Mouse (Mus musculus): Measurements from ENCODE around the gene Vax2. TPM values are rescaled to one million over a fixed set of nuclear protein-coding genes. Genes with fewer than 3 reads are reported as not detected.

Vax2 gene
- total and polyA plus RNA-seq, 3 experiments, result not detected

DNA sequence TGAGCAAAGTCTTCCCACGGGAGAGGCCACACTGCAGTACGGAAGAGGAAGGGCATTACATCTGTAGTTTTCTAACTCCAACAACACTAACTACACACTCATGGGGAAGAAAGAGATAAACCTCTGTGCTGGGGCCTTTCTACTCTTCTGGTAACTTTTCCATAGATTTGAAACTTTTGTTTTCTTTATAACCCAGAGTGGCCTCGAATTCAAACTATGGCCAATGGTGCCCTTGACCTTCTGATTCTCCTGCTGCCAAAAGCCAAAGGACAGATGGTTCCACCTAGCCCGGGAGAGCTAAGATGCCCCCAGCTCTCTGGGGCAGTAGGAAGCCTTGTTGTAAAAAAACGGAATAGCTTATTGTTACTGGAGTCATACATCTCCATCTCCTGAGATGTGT is 11.1 kb upstream of the Vax2 start:
- intact Hi-C loops (cut with DNase I), result no loop called here
- Histone ChIP-seq H3K9ac (ENCODE audit: low read depth, low read length) (no peak overlapping the region), H3K27me3 (ENCODE audit: control insufficient read depth, insufficient read depth, low read length) (peaks cover 27% of the 10 kb centered on the region), H3K36me3 (ENCODE audit: control insufficient read depth, insufficient read depth, low read length) (no peaks in the 10 kb centered on the region), H3K79me2 (replicated peaks; ENCODE audit: control insufficient read depth, insufficient read depth, low read length) (no peaks in the 10 kb centered on the region), H3K4me1 (ENCODE audit: control insufficient read depth, insufficient read depth, low read length) (no peaks in the 10 kb centered on the region), H3K27ac (no peak overlapping the region), H3K4me3 (no peak overlapping the region)
- no peak for DNase-seq
- 8% methylated on average over 5 of the region's 5 CpGs for whole genome bisulfite sequencing
- TF ChIP-seq EP300 (IDR thresholded peaks at IDR 0.05; ENCODE audit: insufficient read depth, low read depth, low read length), result no peak
- TF ChIP-seq CTCF (IDR thresholded peaks at IDR 0.05), result no peak
- no peak for TF ChIP-seq POLR2A (IDR thresholded peaks at IDR 0.05; ENCODE audit: insufficient read depth, low read depth, low read length)

DNA sequence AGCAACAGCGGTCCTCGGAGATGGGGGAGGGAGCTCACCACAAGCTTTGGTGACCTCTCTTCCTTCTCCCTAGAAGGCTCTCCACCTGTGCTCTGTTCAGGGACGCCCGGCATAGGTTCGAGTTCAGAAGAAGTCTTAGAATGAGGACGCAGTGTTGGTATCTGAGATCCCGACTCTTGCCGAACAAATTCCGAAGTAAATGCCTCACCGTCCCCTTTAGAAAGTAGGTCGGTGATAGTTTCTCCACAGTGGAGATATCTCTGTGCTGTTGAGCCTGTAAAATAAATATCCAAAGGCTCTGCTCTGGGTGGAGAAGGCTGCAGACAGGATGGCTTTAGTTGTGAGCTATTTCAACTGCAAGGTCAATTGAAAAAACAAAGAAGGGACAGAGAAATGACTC is 10.1 kb upstream of the Vax2 start:
- intact Hi-C loops (cut with DNase I), result no loop called here
- H3K27me3 ChIP-seq (ENCODE audit: control insufficient read depth, insufficient read depth, low read length), result peaks cover 32% of the 10 kb centered on the region
- WGBS, result 2% methylated on average over 11 of the region's 11 CpGs
- no peaks in the 10 kb centered on the region for H3K4me1 ChIP-seq (ENCODE audit: control insufficient read depth, insufficient read depth, low read length)
- H3K27ac ChIP-seq, result no peak overlapping the region
- H3K9ac ChIP-seq (ENCODE audit: low read depth, low read length), result no peak overlapping the region
- no peaks in the 10 kb centered on the region for H3K36me3 ChIP-seq (ENCODE audit: control insufficient read depth, insufficient read depth, low read length)
- H3K79me2 ChIP-seq (replicated peaks; ENCODE audit: control insufficient read depth, insufficient read depth, low read length), result no peaks in the 10 kb centered on the region
- DNase-seq, result no peak
- no peak for TF ChIP-seq POLR2A (IDR thresholded peaks at IDR 0.05; ENCODE audit: insufficient read depth, low read depth, low read length)
- TF ChIP-seq EP300 (IDR thresholded peaks at IDR 0.05; ENCODE audit: insufficient read depth, low read depth, low read length), result no peak
- no peak for TF ChIP-seq CTCF (IDR thresholded peaks at IDR 0.05)
- no peak overlapping the region for H3K4me3 ChIP-seq

DNA sequence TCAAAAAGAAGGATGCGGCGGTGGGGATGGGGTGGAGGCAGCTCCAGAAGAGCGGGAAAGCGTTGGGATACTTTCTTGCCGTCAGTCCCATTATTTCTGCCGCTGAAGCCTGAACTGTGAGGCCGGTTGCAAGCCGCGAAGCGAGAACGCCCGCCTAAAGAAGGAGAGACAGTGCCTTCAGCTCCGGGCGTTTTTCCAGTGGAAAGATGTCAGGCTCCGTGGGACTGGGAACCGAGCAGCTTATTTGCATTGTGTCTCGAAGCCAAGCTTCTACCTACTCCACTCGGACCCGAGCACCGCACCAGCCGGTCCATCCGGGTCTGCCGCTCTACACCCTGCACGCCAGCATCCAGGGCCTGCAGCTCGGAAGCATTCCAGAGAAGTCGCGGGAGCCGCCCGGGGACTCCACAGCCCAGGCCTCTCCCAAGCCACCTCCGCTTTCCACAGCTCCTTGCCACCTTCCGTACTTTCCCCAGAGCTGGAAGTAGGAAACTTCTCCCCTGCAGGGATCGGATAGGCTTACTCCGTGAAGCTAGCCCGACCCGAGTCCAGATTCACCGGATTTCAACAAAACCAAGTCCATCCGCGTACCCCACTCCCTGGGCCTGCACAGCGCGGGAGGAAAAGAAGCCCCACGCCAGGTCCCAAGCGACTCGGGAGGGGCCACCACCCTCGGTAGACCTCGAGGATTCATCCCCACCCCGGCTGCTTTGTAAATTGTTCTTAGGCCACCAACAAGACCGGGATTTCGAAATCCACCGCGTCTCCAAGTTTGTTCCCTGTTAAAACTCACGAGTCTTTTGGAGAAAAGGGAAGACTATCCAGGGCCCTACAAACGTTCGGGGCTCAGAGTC is 8.7 kb upstream of the Vax2 start:
- WGBS, result 3% methylated on average over 53 of the region's 53 CpGs
- Histone ChIP-seq H3K27ac (no peak overlapping the region), H3K9ac (ENCODE audit: low read depth, low read length) (no peak overlapping the region), H3K4me1 (ENCODE audit: control insufficient read depth, insufficient read depth, low read length) (no peaks in the 10 kb centered on the region), H3K79me2 (replicated peaks; ENCODE audit: control insufficient read depth, insufficient read depth, low read length) (no peaks in the 10 kb centered on the region), H3K4me3 (no peak overlapping the region), H3K36me3 (ENCODE audit: control insufficient read depth, insufficient read depth, low read length) (no peaks in the 10 kb centered on the region), H3K27me3 (ENCODE audit: control insufficient read depth, insufficient read depth, low read length) (peaks cover 29% of the 10 kb centered on the region)
- intact Hi-C loops (cut with DNase I), result no loop called here
- no peak for DNase-seq
- no peak for TF ChIP-seq CTCF (IDR thresholded peaks at IDR 0.05)
- no peak for TF ChIP-seq EP300 (IDR thresholded peaks at IDR 0.05; ENCODE audit: insufficient read depth, low read depth, low read length)
- TF ChIP-seq POLR2A (IDR thresholded peaks at IDR 0.05; ENCODE audit: insufficient read depth, low read depth, low read length), result no peak

DNA sequence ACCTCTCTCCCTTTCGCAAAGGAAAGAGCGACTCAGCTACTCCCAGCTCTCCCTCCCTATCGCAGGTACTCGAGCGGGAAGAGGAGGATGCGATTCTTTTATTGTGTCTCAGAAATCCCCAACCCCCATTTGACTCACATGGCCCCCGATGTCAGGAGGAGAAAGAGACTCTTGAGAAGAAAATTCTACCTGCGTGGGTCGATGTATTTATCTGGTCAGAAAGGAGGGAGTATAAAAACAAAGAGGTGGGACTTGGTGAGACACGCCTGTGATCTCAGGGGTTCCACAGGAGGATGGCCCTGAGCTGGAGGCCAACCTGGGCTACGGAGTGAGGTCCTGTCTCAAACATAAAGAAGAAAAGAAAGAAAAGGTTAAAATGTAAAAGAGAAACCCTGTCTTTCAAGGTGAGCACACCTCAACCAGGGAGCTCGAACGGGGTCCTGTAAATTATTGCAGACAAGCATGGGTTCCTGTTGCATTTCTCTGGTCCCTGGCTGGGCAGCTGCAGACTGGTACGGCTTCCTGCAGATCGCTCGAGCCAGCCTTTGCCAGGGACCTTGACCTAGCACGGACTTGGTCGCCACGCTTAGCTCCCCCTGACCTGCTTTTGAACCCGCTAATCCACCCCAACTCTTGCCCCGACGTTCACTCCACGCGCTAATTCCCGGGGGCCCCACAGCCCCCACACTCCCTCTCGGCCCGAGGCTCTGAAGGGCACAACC is 7.9 kb upstream of the Vax2 start:
- no peaks in the 10 kb centered on the region for H3K36me3 ChIP-seq (ENCODE audit: control insufficient read depth, insufficient read depth, low read length)
- no peaks in the 10 kb centered on the region for H3K4me1 ChIP-seq (ENCODE audit: control insufficient read depth, insufficient read depth, low read length)
- H3K79me2 ChIP-seq (replicated peaks; ENCODE audit: control insufficient read depth, insufficient read depth, low read length), result no peaks in the 10 kb centered on the region
- no peak overlapping the region for H3K4me3 ChIP-seq
- intact Hi-C loops (cut with DNase I), result no loop called here
- 4% methylated on average over 27 of the region's 27 CpGs for WGBS
- no peak overlapping the region for H3K27ac ChIP-seq
- no peak overlapping the region for H3K9ac ChIP-seq (ENCODE audit: low read depth, low read length)
- TF ChIP-seq POLR2A (IDR thresholded peaks at IDR 0.05; ENCODE audit: insufficient read depth, low read depth, low read length), result no peak
- no peak for TF ChIP-seq EP300 (IDR thresholded peaks at IDR 0.05; ENCODE audit: insufficient read depth, low read depth, low read length)
- TF ChIP-seq CTCF (IDR thresholded peaks at IDR 0.05), result no peak
- H3K27me3 ChIP-seq (ENCODE audit: control insufficient read depth, insufficient read depth, low read length), result peaks cover 27% of the 10 kb centered on the region
- DNase-seq, result no peak

DNA sequence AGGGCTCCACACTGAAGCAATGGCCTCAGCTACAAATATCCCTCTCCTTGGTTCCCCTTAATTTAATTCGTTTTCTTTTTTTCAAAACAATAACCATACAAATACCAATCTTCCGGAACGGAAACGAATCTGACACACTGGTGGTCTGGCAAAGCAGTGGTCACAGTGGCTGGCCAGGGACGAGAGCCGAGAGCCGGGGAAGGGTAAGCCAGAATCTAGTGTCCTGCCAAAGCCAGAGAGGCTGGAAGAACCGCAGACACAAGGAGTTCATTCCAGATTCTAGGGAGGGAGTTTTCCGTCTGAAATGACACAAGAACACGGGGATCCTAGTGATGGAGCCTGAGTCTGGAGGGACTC is 7.4 kb upstream of the Vax2 start:
- H3K27me3 ChIP-seq (ENCODE audit: control insufficient read depth, insufficient read depth, low read length), result peaks cover 24% of the 10 kb centered on the region
- H3K27ac ChIP-seq, result no peak overlapping the region
- WGBS, result 5% methylated on average over 10 of the region's 10 CpGs
- TF ChIP-seq CTCF (IDR thresholded peaks at IDR 0.05) (no peak), POLR2A (IDR thresholded peaks at IDR 0.05; ENCODE audit: insufficient read depth, low read depth, low read length) (no peak), EP300 (IDR thresholded peaks at IDR 0.05; ENCODE audit: insufficient read depth, low read depth, low read length) (no peak)
- intact Hi-C loops (cut with DNase I), result no loop called here
- H3K9ac ChIP-seq (ENCODE audit: low read depth, low read length), result no peak overlapping the region
- no peak for DNase-seq
- H3K79me2 ChIP-seq (replicated peaks; ENCODE audit: control insufficient read depth, insufficient read depth, low read length), result no peaks in the 10 kb centered on the region
- no peaks in the 10 kb centered on the region for H3K36me3 ChIP-seq (ENCODE audit: control insufficient read depth, insufficient read depth, low read length)
- H3K4me3 ChIP-seq, result no peak overlapping the region
- H3K4me1 ChIP-seq (ENCODE audit: control insufficient read depth, insufficient read depth, low read length), result no peaks in the 10 kb centered on the region

DNA sequence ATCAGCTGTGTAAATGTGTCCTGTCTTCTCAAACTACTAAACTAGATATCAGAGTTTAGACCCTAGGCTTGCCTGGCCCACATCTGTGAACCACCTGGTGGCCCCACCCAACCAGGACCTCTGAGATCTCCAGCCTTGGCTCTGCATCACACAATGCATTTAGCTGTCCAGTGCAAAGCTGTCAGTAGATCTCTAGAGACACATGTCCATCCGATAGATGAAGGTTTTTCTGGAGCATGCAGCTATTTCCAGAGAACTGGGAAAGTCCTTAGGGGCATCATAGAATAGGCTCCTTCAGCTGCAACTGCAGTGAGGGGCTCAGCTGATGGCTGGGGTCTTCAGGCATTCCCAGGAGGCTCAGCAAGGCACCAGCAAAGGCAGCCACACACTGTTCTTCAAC is 6.8 kb upstream of the Vax2 start:
- H3K4me1 ChIP-seq (ENCODE audit: control insufficient read depth, insufficient read depth, low read length), result no peaks in the 10 kb centered on the region
- no peak for DNase-seq
- no peak overlapping the region for H3K27ac ChIP-seq
- no peaks in the 10 kb centered on the region for H3K79me2 ChIP-seq (replicated peaks; ENCODE audit: control insufficient read depth, insufficient read depth, low read length)
- no peak for TF ChIP-seq CTCF (IDR thresholded peaks at IDR 0.05)
- TF ChIP-seq POLR2A (IDR thresholded peaks at IDR 0.05; ENCODE audit: insufficient read depth, low read depth, low read length), result no peak
- no peak for TF ChIP-seq EP300 (IDR thresholded peaks at IDR 0.05; ENCODE audit: insufficient read depth, low read depth, low read length)
- no peak overlapping the region for H3K4me3 ChIP-seq
- intact Hi-C loops (cut with DNase I), result no loop called here
- H3K9ac ChIP-seq (ENCODE audit: low read depth, low read length), result no peak overlapping the region
- no peaks in the 10 kb centered on the region for H3K36me3 ChIP-seq (ENCODE audit: control insufficient read depth, insufficient read depth, low read length)
- 13% methylated on average over 1 of the region's 1 CpGs for WGBS
- H3K27me3 ChIP-seq (ENCODE audit: control insufficient read depth, insufficient read depth, low read length), result peaks cover 23% of the 10 kb centered on the region

Data from heart, adult 2 months (tissue).